ENCODE assay signal across 30 mouse cellular contexts in the genomic region with DNA sequence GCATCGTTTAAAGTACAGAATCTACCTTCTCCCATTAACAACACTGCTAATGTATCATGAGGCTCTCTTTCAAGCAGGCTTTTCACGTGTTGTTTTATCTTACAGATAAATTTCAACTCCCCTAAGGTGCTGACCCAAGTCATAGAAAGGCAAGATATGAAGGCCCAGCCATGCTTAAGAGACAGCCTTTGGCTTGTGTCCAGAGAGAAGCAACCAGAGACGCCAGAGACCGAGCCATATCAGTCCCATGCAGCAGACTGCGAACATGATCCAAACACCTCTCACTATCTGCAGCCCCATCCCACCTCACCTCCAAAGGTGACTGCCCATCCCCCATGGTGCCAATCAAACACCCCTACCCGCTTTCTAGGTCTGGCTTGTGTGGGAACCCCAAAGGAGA.
A peak's percentile ranks its signal among the peaks of the same experiment; 100 is the strongest.
DNase-seq lines count a peak whose midpoint lies in the region; ATAC-seq and TF ChIP-seq lines count a peak whose summit lies in the region.
"Had no signal": no experiment of that assay in that cellular context is flagged by ENCODE, and none has a peak within 500 bp of the region (broad histone marks: within the 10 kb centered on the region; RNA-seq: fewer than 3 reads in every experiment).

No protein-coding gene starts in this region.

- no peaks in the 10 kb centered on the region for H3K9me3 ChIP-seq in hindbrain, embryonic 13.5 days
- H3K9me3 ChIP-seq in hindbrain, embryonic 16.5 days (ENCODE audit: control insufficient read depth, low read length) = no peaks in the 10 kb centered on the region
- no peaks in the 10 kb centered on the region for H3K9me3 ChIP-seq in MEL (replicated peaks; ENCODE audit: insufficient read depth, low read length)
- H3K9me3 ChIP-seq: neural tube, embryonic 12.5 days had no signal

- DNase-seq in MEL (ENCODE audit: low read depth, low spot score) = peak; percentile 86
- peak; percentile 25 for DNase-seq in c-Kit-positive CD71-positive TER-119-negative erythroid progenitor cells, embryonic 14.5 days (ENCODE audit: low read depth)
- no peak for DNase-seq in thymus, adult 18-20 months
- DNase-seq in kidney, adult 2 months = no peak
- no peak for DNase-seq in thymus, postnatal 4 days
- DNase-seq: adrenal gland, adult 8-10 months; cerebellum, adult 8-10 months; cerebellum, postnatal 25 days; heart, postnatal 4 days; kidney, adult 11 months; kidney, postnatal 36 days; left cerebral cortex, postnatal 4 days; lung, embryonic 14.5 days; lung, postnatal 14 days; right cerebral cortex, adult 18-20 months; right cerebral cortex, postnatal 4 days; thymus, adult 2 months had no signal

- no peak for ATAC-seq in hindbrain, embryonic 13.5 days (ENCODE audit: low FRiP score)
- ATAC-seq in hindbrain, embryonic 16.5 days = no peak
- ATAC-seq in megakaryocyte progenitor cell, adult 5-6 weeks (replicated peaks; ENCODE audit: poor library complexity) = peak; percentile 74
- ATAC-seq: CD4-positive, CD25-positive, alpha-beta regulatory T cell, adult 4 months; forebrain, embryonic 16.5 days; inflammation-experienced regulatory T-cells, adult 6 months; midbrain, embryonic 16.5 days had no signal

- no peak overlapping the region for H3K4me3 ChIP-seq in hindbrain, embryonic 13.5 days
- no peak overlapping the region for H3K4me3 ChIP-seq in hindbrain, embryonic 16.5 days (ENCODE audit: low read length)
- H3K4me3 ChIP-seq in MEL (ENCODE audit: control insufficient read depth in 1 of 2, insufficient read depth in 1 of 2, low read depth in 2 of 2, low read length in 2 of 2) = no peak overlapping the region
- no peak overlapping the region for H3K4me3 ChIP-seq in kidney, adult 2 months (ENCODE audit: insufficient read depth, low read depth, low read length)
- H3K4me3 ChIP-seq: layer of hippocampus, adult 2 months; myocyte; neural tube, embryonic 12.5 days had no signal

- WGBS in hindbrain, embryonic 13.5 days = 86% methylated on average over 6 of the region's 6 CpGs
- WGBS in hindbrain, embryonic 16.5 days = 85% methylated on average over 6 of the region's 6 CpGs
- WGBS in kidney, adult 2 months = 79% methylated on average over 6 of the region's 6 CpGs

- H3K9ac ChIP-seq in hindbrain, embryonic 13.5 days = no peak overlapping the region
- no peak overlapping the region for H3K9ac ChIP-seq in hindbrain, embryonic 16.5 days (ENCODE audit: low read depth, low read length)
- H3K9ac ChIP-seq in MEL (ENCODE audit: control insufficient read depth, low read depth, low read length, poor library complexity, severe bottlenecking) = no peak overlapping the region; the same call in 1 of the 2 replicates
- H3K9ac ChIP-seq: hindbrain, embryonic 14.5 days; lung, embryonic 14.5 days; neural tube, embryonic 12.5 days had no signal

- H3K4me1 ChIP-seq in hindbrain, embryonic 13.5 days (replicated peaks) = peaks cover 21% of the 10 kb centered on the region
- no peaks in the 10 kb centered on the region for H3K4me1 ChIP-seq in hindbrain, embryonic 16.5 days (ENCODE audit: control insufficient read depth, insufficient read depth, low read depth, low read length)
- peaks cover 13 to 31% of the 10 kb centered on the region in 2 experiments for H3K4me1 ChIP-seq in MEL (ENCODE audit: control insufficient read depth in 1 of 2, insufficient read depth in 2 of 2, low read length in 2 of 2)
- no peaks in the 10 kb centered on the region for H3K4me1 ChIP-seq in kidney, adult 2 months (ENCODE audit: control insufficient read depth, insufficient read depth, low read length)

- TF ChIP-seq EP300 in MEL (IDR thresholded peaks at IDR 0.05; ENCODE audit: low read depth in 1 of 2, low read length in 2 of 2) = peak; percentile 86 to 90

- H3K27ac ChIP-seq in hindbrain, embryonic 13.5 days = 0 out of 2 replicates have a peak overlapping the region, but pooled peaks have one; percentile 35
- no peak overlapping the region for H3K27ac ChIP-seq in hindbrain, embryonic 16.5 days (ENCODE audit: low read depth, low read length)
- peak overlapping the region; percentile 83 for H3K27ac ChIP-seq in MEL (ENCODE audit: control insufficient read depth, low read depth, low read length)
- H3K27ac ChIP-seq in kidney, adult 2 months (ENCODE audit: insufficient read depth, low read depth, low read length) = no peak overlapping the region
- H3K27ac ChIP-seq: hindbrain, embryonic 14.5 days; layer of hippocampus, adult 2 months; neural tube, embryonic 12.5 days; stomach, postnatal 0 days had no signal

- no peaks in the 10 kb centered on the region for H3K27me3 ChIP-seq in hindbrain, embryonic 13.5 days
- no peaks in the 10 kb centered on the region for H3K27me3 ChIP-seq in hindbrain, embryonic 16.5 days (replicated peaks; ENCODE audit: control insufficient read depth, insufficient read depth, low read length)
- H3K27me3 ChIP-seq in MEL (ENCODE audit: control insufficient read depth in 1 of 2, insufficient read depth in 2 of 2, low read length in 2 of 2) = no peaks in the 10 kb centered on the region
- no peaks in the 10 kb centered on the region for H3K27me3 ChIP-seq in kidney, adult 2 months (replicated peaks; ENCODE audit: control insufficient read depth, insufficient read depth, low read length)
- H3K27me3 ChIP-seq: neural tube, embryonic 12.5 days had no signal

- H3K36me3 ChIP-seq in hindbrain, embryonic 13.5 days = peaks cover 19% of the 10 kb centered on the region
- H3K36me3 ChIP-seq in hindbrain, embryonic 16.5 days (ENCODE audit: control insufficient read depth, insufficient read depth, low read length) = no peaks in the 10 kb centered on the region
- H3K36me3 ChIP-seq in MEL (ENCODE audit: control insufficient read depth in 1 of 2, insufficient read depth in 2 of 2, low read length in 2 of 2) = peaks cover 0 to 27% of the 10 kb centered on the region in 2 experiments; a peak in 2 of 4 replicates
- no peaks in the 10 kb centered on the region for H3K36me3 ChIP-seq in kidney, adult 2 months (ENCODE audit: control insufficient read depth, insufficient read depth, low read length)
- H3K36me3 ChIP-seq: neural tube, embryonic 12.5 days had no signal

- no peak for TF ChIP-seq POLR2A in MEL (IDR thresholded peaks at IDR 0.05; ENCODE audit: control insufficient read depth in 1 of 2, insufficient read depth in 1 of 2, low read depth in 1 of 2, low read length in 2 of 2, poor library complexity in 1 of 2)
- TF ChIP-seq POLR2A in kidney, adult 2 months (IDR thresholded peaks at IDR 0.05; ENCODE audit: low read depth, low read length) = no peak

- TF ChIP-seq RAD21 in MEL (IDR thresholded peaks at IDR 0.05; ENCODE audit: low read depth, low read length) = no peak

- no peaks in the 10 kb centered on the region for H3K79me2 ChIP-seq in MEL (ENCODE audit: control insufficient read depth, insufficient read depth, low read length, poor library complexity)

- no peak overlapping the region for H3K4me2 ChIP-seq in hindbrain, embryonic 13.5 days
- no peak overlapping the region for H3K4me2 ChIP-seq in hindbrain, embryonic 16.5 days (ENCODE audit: low read length)
- H3K4me2 ChIP-seq: hindbrain, embryonic 14.5 days; lung, embryonic 14.5 days; midbrain, embryonic 11.5 days; neural tube, embryonic 12.5 days had no signal

- TF ChIP-seq CTCF in MEL (IDR thresholded peaks at IDR 0.05 in 2 of 3, conservative IDR thresholded peaks at IDR 0.05 in 1 of 3; ENCODE audit: control insufficient read depth in 1 of 3, insufficient read depth in 1 of 3, low read depth in 2 of 3, low read length in 3 of 3, poor library complexity in 1 of 3, severe bottlenecking in 1 of 3) = no peak
- no peak for TF ChIP-seq CTCF in kidney, adult 2 months (conservative IDR thresholded peaks at IDR 0.05; ENCODE audit: insufficient read depth, insufficient read length, low read depth, low read length)

TF ChIP-seq in MEL, 35 proteins besides CTCF, POLR2A, EP300 and RAD21:
- TF ChIP-seq GATA1 (IDR thresholded peaks at IDR 0.05; ENCODE audit: low read depth, low read length) = peak; percentile 88
- peak; percentile 58; the same call in 1 of the 2 replicates for TF ChIP-seq MAZ (IDR thresholded peaks at IDR 0.05; ENCODE audit: low read depth, low read length)
- peak; percentile 77 for TF ChIP-seq SIN3A (IDR thresholded peaks at IDR 0.05; ENCODE audit: low read length)
- TF ChIP-seq ELF1 (IDR thresholded peaks at IDR 0.05; ENCODE audit: low read depth, low read length) = no peak
- TF ChIP-seq MXI1 (IDR thresholded peaks at IDR 0.05; ENCODE audit: low read depth, low read length) = peak; percentile 88
- TF ChIP-seq RCOR1 (IDR thresholded peaks at IDR 0.05; ENCODE audit: low read depth, low read length) = peak; percentile 78
- TF ChIP-seq E2F4 (IDR thresholded peaks at IDR 0.05; ENCODE audit: borderline replicate concordance, low read depth, low read length) = no peak
- no peak for TF ChIP-seq USF2 (IDR thresholded peaks at IDR 0.05; ENCODE audit: borderline replicate concordance in 1 of 2, insufficient read depth in 1 of 2, low read depth in 1 of 2, low read length in 2 of 2)
- no peak for TF ChIP-seq UBTF (IDR thresholded peaks at IDR 0.05; ENCODE audit: borderline replicate concordance, insufficient read depth, low read depth, low read length)
- TF ChIP-seq MYC (IDR thresholded peaks at IDR 0.05; ENCODE audit: low read depth, low read length) = peak; percentile 77; the same call in 1 of the 2 replicates
- peak; percentile 90 for TF ChIP-seq TCF12 (IDR thresholded peaks at IDR 0.05; ENCODE audit: low read depth, low read length)
- no peak for TF ChIP-seq ZC3H11A (IDR thresholded peaks at IDR 0.05; ENCODE audit: low read depth, low read length)
- TF ChIP-seq USF1 (IDR thresholded peaks at IDR 0.05; ENCODE audit: low read depth, low read length) = peak; percentile 42; the same call in 1 of the 2 replicates
- no peak for TF ChIP-seq ZKSCAN1 (IDR thresholded peaks at IDR 0.05; ENCODE audit: low read depth, low read length)
- TF ChIP-seq TBP (IDR thresholded peaks at IDR 0.05; ENCODE audit: low read depth, low read length) = peak; percentile 56; the same call in 1 of the 2 replicates
- peak; percentile 83 for TF ChIP-seq TAL1 (IDR thresholded peaks at IDR 0.05; ENCODE audit: low read length)
- TF ChIP-seq BHLHE40 (IDR thresholded peaks at IDR 0.05; ENCODE audit: borderline replicate concordance, low read depth, low read length) = peak; percentile 78
- TF ChIP-seq NRF1 (IDR thresholded peaks at IDR 0.05; ENCODE audit: insufficient read depth, low read depth, low read length, poor library complexity, severe bottlenecking) = no peak
- peak; percentile 89 for TF ChIP-seq ETS1 (IDR thresholded peaks at IDR 0.05; ENCODE audit: low read depth, low read length)
- TF ChIP-seq KAT2A (conservative IDR thresholded peaks at IDR 0.05; ENCODE audit: low read depth, low read length) = no peak
TF ChIP-seq in MEL: peak in this region for 12.

Comparison
In these comparisons a context has a peak if more than half of its experiments do, and no peak if none do; other contexts are left out.
1. H3K27ac ChIP-seq: peak in hindbrain, embryonic 13.5 days (single experiment) and MEL (single experiment); none in hindbrain, embryonic 16.5 days (single experiment) and kidney, adult 2 months (single experiment).
2. DNase-seq: peak in MEL (single experiment) and c-Kit-positive CD71-positive TER-119-negative erythroid progenitor cells, embryonic 14.5 days (single experiment); none in thymus, adult 18-20 months (0 of 2), kidney, adult 2 months (single experiment) and thymus, postnatal 4 days (single experiment).